Mouse (Mus musculus) cerebral cortex, adult 2 months (tissue): ENCODE results near the gene Vps37b.

ENCODE experiments used
- WGBS: fragments of 180-500 bp; shearing (Covaris S2); methylation state at CpG from one replicate; pipeline ENCODE4 v1.1.7; 2018; 5-methylcytosine and 5-hydroxymethylcytosine counted together

Gene Vps37b

DNA sequence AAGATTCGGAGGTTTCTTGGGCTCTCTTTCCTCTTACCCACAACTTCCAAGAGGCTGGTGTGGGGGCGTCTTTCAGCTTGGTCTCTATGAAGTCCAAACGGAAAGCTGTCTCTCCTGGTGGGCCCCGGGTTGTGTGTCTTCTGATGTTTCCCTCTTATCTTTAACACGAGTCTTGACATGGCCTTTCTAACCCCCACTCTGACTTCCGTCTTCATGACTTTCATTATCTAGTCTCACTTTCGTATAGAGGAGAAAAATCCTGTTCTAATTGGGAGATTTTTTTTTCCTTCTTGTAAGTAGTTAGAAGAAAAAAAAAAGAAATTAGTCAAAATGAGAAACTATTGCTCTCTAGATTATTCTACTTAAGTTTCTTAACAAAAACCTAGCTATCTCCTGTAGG is 9.7 kb downstream of the Vps37b start:
- WGBS: 52% methylated on average over 7 of the region's 7 CpGs

DNA sequence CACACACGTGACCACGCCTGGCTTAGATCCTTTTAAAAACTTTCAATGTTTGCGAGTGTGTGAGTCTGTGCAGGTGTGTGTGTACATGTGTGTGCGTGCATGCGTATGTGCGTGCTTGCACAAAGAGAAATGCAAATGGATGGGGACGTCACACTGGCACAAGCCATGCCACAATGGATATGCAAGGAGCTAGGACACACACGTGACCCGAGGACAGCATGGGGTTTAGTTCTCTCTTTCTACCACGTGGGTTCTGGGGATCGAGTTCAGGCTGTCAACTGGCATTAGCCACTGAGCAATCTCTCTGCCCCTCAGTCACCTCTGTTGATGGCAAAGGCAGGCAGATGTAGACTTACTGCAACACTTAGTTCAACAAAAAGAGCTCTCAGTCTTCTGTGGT is 10.4 kb downstream of the Vps37b start:
- 81% methylated on average over 11 of the region's 11 CpGs for WGBS

DNA sequence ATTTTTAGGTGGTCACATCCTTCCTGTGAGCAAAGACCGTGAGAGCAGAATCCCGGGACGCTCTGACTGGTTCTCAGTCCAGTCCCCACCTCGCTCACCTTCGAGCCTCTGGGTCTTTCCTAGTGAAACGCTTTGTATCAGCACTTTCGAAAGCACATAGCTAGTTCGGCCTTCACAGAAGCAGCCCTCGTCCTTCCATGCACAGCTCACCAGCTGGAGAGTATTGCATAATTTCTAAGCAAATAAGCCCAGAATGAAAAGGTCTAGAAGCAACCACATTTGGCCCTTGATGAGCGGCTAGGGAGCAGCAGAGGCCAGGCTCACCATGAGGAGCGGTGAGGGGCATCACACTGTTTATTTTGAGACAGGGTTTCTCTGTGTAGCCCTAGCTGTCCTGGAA is 10.9 kb downstream of the Vps37b start:
- WGBS: 66% methylated on average over 11 of the region's 11 CpGs

DNA sequence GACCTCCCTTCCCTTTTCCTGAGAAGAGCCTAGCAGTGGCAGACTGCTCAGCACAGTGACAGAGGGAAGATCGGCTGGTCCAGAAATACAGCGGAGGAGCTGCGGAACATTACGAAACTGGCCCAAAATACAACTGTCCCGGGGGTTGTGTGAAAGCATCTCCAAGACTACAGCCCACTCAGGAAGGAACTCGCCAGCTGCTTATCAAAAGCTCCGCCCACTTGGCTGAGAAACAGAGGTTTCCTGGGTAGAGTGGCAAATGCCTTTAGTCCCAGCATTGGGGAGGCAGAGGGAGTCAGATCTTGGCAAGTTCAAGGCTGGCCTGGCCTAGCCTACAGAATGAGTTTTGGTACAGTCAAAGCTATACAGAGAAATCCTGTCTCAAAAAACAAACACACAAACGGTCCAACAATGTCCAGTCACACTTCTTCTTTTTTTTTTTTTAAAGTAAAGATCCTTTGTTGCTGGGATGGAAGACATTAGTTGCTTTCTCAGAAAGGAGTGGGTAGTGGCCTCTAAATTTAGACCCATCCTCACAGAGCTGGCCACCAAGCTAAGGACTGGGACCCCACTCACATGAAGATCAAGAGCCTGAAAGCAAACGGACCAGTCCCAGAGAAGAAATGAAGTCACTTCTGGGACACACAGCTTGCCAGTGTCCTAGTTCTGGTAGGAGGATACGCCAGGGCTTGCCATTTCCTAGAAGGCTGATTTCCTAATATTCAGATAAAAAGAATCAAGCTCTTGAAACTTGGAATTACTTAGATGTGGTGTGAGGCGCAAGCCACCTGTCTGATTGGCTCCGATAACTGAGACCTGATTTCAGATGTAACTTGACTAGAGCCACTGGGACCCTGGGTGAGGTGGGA is 12.5 kb downstream of the Vps37b start:
- WGBS: 28% methylated on average over 12 of the region's 12 CpGs

DNA sequence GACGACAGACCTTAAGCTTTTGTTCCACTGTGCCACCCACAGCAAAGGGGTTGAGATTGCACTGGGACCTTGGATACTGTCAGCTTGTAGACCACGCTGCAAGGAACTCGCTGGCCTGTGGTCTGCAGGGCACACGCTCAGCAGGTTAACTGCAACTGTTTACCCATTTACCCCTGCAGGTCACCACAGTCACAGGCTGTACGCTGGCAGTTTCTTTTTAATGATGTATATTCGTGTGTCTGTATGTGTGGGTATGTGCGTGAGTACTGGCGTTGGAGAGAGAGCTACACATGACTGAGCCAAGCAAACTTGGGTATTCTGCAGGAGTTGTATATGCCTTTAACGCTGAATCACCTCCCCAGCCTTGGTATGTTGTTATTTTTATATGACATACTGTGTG is 13.4 kb downstream of the Vps37b start:
- 44% methylated on average over 9 of the region's 9 CpGs for WGBS

DNA sequence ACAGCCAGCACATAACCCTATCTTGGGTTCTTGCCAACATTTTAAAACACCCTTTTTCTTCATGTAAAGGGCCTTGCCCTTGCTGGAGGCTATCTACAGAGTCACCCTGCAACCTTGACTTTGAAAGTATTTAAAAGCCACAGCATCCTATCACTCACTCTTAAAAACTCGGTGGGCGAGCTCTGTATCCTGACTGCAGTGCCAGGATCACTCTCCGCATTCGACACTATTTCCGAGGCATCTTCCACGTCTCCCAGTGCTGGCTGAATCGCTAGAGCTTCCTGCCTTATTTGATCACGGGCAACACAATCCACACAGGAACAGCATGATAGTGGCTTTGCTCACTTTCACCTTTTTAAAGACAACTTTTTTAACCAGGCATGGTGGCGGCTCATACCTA is 14.1 kb downstream of the Vps37b start:
- WGBS: 32% methylated on average over 9 of the region's 9 CpGs

DNA sequence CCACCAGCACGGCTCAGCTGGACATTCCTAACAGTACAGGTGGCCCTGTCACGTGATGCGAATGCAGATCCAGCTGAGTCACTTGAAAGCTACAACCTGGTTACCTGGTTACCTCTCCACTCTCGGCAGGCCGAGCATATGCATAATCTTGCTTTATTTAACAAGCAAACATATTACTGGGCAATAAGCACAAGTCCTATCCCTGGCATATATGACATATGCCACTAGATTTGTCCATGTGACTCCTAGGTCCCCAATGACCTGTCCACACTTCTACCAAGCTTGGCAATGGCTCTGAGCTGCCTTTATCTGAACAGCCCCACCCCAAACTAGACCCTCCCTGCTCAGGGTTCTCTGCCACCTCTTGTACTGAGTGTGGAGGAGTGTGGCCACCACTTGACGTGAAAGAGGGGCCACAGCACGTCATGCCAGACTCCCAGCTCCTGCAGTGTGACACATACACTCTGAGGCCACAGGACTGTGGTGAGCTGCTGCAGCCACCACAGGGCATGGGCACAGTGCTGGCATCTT is 15.7 kb downstream of the Vps37b start:
- 54% methylated on average over 7 of the region's 7 CpGs for WGBS

DNA sequence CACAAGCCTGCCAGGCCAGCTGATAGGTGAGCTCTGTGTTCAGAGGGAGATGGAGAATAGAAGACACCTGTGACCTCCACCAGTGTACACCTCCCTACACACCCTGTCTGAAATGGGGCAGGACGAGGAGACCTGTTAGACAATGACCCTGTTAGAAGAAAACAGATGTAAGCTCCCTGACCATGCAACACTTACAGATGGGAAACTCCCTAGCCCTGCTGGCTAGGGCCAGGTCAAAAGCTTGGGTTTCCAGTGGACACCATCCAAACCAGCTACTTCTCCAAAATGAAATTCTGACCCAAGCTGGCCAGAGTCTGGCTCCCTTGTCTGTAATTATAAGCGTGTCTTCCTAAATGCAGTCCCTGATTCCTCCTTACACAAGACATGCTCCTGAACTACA is 16.3 kb downstream of the Vps37b start:
- WGBS: 59% methylated on average over 2 of the region's 2 CpGs

DNA sequence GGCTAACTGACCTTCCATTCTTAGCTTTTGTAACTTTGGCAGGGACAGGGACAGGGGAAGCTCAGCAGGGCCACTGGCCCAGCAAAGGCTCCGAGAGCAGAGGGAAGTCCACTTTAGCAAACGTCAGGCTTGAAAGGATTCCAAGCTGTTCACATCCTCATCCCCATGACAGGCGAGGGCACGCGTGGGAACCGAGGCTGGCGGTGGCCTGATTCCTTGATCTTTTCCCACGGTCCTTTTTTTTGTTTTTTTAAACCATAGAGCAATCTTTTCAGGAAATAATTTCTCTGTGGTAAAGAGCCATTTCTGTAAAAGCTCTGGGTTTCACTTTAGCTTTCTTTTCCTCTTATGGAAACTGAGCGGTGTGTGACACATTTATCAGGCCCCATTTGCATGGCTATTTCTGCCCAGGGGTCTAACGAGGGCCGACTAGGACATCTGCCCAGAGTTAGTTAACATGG is 17.2 kb downstream of the Vps37b start:
- WGBS: 18% methylated on average over 11 of the region's 11 CpGs

DNA sequence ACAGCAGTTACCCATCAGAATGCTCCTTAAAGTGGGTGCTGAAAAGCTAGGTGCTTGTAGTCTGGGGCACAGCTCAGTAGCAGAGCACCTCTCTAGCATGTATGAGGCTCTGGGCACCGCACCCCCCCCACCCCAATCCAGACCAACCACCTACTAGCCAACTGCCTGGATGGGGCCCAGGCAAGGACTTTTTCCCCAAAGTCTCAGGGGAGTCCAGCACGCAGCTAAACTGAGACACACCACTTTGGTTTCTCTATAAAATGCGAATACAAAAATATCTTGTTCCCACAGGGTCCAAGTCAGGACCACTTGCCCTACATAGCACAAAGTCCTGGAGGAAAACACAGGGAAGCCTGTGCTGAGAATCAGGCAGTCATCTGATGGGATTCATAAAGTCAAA is 17.9 kb downstream of the Vps37b start:
- WGBS: 55% methylated on average over 3 of the region's 3 CpGs

DNA sequence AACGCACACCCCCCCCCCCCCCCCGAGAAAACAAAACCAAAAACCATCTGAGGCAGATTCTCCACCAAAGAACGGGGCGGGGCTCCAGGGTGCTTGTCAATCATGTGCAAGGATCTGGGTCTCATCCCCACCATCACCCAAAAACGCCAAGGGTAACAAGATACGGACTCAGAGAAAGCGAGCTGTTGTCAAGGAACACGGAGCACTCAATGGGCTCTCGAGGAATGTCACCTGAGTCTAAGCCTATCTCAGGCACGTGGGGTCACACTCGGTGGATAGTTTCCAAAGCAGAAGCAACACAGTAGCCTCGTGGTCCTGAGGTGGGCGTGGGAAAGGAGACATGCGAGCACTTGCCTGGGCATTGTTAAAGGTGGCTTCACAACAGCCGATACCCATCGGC is 18.3 kb downstream of the Vps37b start:
- 71% methylated on average over 16 of the region's 16 CpGs for WGBS

DNA sequence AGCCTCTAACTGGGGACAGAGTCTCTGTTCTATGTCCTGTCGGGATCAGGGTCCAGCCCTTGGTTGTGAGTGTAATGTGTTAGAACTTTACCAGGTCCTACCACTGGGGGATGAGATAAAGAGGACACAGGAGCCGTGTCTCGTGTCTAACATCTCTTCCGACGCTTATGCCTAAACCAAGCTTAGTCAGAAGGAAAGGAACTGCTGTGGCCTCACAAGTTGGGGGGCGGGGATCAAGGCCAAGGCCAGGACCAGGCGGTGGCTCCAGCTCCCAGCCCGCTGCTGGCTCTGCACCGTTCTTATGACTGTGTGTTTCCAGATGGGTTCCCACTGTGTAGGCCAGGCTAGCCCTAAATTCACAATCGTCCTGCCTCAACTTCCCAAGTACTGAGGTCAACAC is 19.2 kb downstream of the Vps37b start:
- 55% methylated on average over 10 of the region's 10 CpGs for WGBS

DNA sequence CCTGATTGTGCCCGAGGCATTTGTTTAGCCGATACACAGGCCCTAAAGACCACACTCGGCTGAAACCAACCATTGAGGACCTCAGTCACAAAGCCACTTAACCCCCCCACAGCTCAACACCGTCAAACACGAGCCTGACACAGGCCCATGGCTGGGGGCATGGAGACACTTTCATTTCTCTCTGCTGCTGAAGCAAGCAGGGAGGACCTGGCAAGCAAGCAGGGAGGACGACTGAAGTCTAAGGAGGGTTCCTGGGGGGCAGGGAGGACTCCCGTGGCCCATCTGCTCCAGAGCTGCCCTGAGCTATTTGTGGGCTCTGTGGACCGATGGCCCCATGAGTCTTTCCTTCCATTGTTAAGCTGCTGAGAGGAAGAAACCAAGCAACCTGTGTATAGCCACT is 20.1 kb downstream of the Vps37b start:
- 18% methylated on average over 8 of the region's 8 CpGs for WGBS

DNA sequence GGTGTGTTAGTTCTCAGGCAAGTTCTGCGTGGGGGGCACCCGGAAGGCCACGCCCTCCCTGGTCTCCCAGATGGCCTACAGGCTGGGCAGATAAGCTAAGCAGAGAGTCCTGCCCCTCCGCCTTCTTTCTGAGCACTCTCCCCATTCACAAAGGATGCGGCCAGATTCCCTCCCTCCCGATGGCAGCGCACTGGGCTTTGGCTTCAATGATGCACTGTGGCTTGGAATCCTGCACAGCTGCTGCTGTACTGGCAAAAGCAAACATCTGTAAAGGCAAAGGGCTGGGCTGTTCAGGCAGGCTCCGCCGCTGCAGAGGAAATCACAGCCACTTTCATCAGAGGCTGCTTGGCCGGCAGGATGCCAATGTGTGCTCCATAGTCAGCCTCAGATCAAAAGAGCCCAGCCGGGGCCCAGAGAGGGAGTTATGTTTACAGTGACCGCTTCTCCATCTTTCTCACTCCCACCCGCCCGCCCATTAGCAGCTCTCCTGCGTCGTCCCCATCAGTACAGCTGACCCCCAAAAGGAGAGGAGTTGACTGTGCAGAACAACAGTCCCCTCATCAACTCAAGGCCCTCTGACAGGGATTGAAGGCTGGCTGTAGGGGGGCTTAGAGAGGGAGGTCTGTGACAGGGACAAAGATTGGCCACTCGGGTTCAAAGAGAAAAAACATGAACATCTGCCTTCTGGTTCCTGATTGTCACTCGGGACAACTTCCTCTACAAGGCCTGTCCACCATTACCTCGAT is 21.0 kb downstream of the Vps37b start:
- WGBS: 14% methylated on average over 19 of the region's 19 CpGs

DNA sequence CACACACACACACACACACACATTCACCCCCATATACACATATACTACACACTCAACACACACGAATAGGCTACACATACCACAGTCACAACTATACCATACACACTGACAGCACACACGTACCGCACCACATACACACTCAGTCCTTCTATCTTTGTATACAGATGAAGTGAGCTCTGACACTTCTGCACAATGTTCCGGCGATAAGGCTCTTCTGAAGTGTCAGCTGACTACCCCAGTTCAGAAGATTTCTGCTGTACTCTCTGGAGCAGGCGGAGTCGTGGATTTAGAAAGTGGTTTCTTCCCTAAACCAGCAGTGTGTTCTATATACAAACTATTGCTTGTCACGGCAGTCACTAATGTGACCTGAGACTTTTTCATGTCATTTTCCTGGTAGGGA is 22.0 kb downstream of the Vps37b start:
- 67% methylated on average over 8 of the region's 8 CpGs for WGBS

DNA sequence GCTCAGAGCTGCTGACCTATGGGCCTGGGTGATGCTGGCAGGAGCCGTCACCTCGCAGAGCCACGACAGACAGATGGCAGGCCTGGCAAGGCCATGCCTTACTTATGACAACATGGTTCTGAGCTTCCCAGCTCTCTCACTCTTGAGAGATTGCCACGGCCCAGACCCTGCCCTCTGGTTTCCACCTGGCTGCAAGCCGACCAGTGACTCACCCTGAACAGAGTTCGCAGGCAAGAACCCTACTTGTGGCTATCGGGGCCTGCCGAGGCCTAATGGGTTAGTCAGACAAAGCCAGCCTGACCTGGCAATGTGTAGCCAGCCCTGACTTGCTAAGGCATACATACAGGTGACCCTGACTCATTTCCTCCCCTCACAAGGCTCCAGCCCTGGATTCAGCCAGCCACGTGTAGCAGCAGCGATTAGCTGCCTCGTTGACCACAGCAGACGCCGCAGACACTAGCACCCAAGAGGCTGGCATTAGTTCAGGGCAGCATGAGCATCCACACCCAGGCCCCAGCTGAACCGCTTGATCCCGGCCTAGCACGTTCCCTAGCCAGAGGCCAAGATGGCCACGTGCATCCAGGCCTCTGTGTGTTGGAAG is 25.1 kb downstream of the Vps37b start:
- WGBS: 74% methylated on average over 17 of the region's 17 CpGs

DNA sequence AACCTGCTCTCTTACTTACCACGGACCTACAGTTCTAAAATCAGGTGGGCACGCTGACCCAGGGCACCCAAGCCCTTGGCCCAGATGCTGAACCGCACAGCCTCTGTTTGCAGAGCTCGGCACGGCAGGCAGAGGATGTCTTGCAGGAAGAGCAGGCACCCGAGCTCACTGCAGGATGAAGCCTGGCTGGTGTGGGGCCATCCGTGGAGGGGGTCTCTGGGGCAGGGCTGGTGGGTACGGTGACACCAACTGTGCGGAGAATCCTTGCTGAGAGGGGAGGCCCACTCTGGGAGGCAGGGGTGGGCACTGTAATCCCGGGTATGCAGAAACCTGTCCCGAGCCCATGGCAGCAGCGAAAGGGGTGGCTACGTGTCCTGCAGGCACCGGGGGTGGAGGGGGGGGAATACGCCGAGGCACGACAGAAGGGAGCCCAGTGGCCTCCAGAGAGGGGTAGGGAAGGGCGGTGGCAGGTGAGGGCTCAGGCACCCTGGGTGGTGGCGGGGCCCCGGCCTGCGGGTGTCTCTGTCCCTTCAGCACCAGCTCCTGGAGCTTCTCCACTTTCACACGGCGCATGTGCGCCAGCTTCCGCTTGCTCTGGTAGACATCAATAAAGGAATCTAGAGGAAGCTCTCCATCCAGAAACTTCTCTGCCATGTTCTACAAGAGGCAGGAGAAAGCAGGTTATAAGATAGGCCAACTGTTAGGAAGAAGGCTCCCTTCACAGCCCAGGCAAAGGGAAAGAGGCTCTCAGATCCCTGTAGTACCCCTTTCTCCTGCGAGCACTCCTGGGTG is 25.8 kb downstream of the Vps37b start:
- 73% methylated on average over 26 of the region's 26 CpGs for WGBS

DNA sequence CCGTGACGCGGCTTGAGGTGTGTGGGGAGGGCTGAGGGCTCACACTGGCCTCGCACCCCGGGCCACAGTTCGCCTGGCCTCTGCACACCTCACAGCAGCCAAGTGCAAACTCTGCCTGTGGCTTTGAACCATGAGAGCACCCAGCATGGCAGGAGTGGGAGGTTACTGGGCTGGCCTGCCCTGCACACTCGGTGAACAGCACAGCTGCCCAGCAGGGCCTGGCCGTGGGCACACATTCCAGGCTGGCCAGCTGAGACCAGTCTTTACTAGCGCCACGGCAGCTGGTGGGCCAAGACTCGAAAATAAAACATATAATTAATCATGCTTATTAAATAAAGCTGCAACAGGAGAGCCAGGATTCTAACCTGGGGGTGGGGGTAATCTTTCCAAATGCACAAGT is 26.5 kb downstream of the Vps37b start:
- WGBS: 55% methylated on average over 11 of the region's 11 CpGs

DNA sequence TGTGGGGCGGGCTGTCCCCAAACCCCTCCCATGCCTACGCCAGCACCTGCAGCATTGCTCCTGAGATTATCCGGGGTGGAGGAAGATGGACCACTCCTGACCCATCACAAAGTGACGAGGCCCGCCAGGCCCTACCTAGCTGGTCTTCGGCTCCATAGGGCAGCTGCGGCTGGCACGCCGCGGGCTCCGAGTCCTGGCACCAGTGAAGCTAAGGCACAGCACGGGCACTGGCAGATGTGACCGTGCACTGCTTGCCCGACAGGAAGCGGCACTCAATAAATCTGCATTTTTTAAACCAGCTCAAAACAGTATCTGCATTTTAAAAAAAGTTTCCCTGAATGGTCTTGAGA is 26.9 kb downstream of the Vps37b start:
- 66% methylated on average over 15 of the region's 15 CpGs for WGBS

DNA sequence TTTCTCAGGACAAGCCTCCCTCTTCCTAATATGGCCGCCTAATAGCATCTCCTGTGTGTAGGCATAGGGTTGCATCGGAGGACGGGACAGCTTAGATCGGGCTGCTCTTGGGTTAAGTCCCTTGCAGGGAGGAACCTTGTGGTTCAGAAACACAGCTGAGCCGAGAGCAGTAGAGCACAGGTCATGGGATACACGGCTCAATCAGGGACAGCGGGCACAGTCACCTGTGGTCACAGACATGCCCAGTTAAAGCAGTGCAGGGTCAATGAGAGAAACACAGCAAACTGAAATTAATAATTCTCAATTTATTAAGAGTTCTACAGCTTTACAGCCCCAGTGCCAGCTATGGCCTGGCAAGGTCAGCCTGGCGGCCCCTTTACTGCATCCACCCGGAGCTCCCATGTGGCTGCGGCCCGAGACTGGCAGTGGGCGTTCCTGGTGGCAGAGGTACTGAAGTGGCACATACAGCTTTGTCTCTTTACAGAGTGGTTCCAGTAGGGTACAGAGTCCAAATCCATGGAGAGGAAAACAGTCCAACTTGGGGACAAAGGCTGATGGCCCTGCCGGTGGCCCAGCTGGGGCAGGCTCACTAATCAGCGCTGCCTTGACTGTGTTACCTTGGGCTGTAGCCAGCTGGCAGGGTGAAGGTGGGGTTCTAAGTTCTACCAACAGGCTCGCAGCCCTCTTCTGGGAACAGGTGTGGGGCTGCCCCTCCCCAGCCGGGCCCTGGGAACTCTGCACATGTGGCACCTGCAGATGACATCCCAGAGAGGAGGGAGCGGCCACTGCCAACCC is 27.5 kb downstream of the Vps37b start:
- WGBS: 58% methylated on average over 17 of the region's 17 CpGs

DNA sequence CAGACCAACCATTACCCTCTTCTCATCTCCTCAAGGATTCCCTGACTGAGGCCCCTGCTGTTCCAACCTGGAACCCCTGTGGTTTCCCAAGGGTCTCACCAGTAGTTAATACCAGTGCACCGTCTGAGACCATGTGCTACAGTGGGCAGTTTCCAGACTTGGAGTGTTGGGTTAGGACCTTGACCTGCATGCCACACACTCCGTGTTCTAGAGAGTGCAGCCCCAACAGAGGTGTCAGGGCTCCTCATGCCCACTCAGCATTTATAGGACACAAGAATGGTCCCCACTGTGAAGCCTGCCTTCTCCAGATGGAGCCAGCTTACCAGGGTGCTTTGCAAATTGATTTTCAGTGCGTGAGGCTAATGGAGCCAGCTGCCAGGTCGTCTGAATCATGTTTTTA is 28.7 kb downstream of the Vps37b start:
- 47% methylated on average over 4 of the region's 4 CpGs for WGBS
